Mouse (Mus musculus): Measurements from ENCODE around the gene Gm17409. TPM values are rescaled to one million over a fixed set of nuclear protein-coding genes. Genes with fewer than 3 reads are reported as not detected.

Gm17409 gene
- polyA plus RNA-seq (2017; shearing (Covaris generic)), result not detected

- no peak for ATAC-seq
Measured at GRCm38 (mm10) chr2:58469816-58470215, at the start of gene Gm17409. Gm17409 (plus strand) TSS chr2:58470116.

DNA sequence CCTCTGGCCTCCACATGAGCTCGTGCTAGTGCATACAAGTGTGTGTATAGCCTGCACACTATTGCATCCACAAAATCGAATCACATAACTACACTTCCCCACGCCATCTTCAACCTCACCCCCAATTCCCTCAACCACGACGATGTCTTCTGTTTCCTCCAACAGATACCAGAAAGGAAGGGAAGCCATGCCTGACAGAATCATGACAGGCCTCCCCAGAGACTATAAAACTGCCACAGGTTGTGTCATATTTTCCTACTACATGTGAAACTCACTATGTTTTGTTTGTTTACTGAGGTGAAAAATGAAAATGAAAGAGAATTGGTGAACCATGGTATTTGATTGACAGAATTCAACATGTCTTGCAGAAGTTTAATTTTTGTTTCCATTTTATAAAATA is 46.6 kb upstream of the Gm17409 start:
- no peak for ATAC-seq

GRCm38 (mm10) chr2:58425436-58426004 is 44.4 kb upstream of the Gm17409 start:
- ATAC-seq, result no peak

DNA sequence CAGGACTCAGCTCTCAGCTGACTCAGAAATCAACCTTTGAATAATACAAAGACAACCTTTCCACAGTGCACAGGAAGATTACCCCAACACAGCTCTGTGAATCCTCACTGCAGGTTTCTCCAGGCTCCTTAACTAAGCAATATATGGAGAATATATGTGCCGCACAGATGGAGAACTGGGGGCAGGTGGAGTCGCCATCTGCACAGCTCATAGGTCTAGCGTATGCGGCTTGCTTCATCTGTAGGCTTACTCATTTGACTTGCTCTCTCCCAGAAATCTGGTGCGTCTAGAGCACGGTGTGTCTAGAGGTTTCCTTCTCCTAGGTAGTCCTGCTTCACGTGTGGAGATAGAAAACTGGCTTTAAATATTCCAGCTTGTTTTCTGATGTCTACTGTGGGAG is 37.7 kb upstream of the Gm17409 start:
- ATAC-seq, result no peak

DNA sequence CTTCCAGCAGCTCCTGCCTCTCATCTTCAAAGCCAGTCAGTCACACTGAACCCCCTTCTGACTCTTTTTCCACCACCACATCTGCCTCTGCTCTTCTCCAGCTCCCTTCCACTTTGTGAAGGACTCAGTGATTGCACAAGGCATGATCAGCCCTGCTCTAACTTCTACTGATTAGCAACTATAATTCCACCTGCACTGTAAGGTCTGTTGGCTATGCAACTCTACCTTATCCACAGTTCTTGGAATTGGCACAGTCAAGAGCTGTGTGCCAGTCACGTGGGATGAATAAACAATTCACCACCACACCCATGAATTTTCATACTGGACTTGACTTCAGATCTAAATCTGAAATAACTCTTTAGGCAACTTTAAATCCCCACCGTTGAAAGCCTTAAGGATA is 36.6 kb upstream of the Gm17409 start:
- no peak for ATAC-seq

DNA sequence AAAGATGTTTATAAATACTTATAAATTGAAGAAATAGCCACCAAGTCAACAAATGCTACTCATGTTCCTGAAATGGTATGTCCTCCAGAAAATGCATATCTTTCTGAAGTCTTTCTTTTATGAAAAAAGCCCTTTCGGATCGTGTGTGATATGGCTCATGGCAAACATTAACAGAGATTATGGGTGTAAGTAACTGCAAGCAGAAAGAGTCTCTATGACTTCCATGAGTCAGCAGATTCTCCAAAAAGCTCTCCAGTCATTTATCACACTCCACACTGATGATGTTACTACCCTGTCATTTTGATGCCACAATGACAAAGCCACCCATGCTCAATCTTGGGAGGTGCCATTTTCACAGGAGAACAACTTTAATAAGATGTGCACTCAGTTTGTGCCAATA is 35.5 kb upstream of the Gm17409 start:
- no peak for ATAC-seq

GRCm38 (mm10) chr2:58435507-58435906 is 34.4 kb upstream of the Gm17409 start:
- ATAC-seq, result no peak

DNA sequence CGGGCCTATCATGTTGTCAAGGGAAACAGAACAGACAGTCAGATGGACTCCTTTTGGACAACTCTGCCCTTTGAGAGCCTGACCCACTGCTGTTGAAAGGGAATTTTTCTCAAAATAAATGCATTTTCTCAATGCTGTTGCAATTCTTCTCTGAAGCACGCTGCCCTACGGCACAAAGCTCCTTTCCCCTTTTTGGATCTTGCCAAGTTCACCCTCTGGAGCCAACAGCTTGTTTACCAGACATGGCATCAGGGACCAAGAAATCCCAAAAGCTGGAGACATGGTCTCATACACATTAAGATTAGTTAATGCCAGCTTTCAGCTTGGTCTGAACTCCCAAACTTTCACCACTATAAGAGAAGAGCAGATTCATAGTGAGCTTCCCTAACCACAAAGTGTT is 33.0 kb upstream of the Gm17409 start:
- ATAC-seq, result no peak

GRCm38 (mm10) chr2:58443163-58443562 is 26.8 kb upstream of the Gm17409 start:
- ATAC-seq, result no peak

GRCm38 (mm10) chr2:58447001-58447400 is 22.9 kb upstream of the Gm17409 start:
- no peak for ATAC-seq

DNA sequence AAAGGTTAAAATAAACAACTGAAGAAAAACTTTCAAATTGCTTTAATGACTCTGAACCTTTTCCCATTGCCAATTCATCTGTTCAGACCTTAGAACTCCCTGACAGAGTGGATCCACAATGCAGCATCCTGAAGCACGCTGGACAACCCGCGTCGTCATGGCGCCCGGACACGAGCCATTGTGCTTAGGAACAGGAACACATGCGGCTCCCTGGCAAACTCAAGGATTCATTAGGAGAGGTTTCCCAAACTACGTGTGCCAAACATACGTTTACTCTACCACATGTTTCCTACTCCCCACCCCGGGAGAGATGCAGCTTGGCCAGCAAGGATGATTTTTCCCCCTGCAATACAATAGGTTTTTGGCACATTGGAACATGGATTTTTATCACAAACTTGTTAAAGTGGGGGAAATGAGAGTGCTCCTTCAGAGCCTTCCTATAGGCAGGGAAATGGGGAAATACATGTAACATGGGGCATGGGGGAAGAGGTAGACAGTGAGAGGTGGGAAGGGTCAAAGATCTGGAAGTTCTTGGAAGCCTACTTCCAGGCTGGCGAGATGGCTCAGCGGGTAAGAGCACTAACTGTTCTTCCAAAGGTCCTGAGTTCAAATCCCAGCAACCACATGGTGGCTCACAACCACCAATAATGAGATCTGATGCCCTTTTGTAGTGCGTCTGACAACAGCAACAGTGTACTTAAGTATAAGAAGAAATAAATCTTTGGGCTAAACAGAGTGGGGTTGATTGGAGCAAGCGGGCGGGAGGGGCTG is 15.6 kb upstream of the Gm17409 start:
- ATAC-seq, result no peak

GRCm38 (mm10) chr2:58456843-58457487 is 13.0 kb upstream of the Gm17409 start:
- ATAC-seq, result no peak

DNA sequence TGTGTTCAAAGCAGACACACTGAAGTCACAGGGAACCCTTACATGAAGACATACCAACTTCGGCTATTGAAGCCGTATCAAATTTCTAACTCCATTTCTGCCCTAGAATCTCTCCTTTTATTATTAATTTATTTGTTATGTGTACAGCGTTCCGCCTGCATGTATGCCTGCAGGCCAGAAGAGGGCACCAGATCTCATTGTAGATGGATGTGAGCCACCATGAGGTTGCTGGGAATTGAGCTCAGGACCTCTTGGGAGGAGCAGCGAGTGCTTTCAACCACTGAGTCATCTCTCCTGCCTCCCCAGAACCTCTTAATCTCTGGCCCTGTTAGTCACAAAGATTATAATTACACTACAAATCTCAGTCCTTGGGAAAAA is 12.4 kb upstream of the Gm17409 start:
- no peak for ATAC-seq

DNA sequence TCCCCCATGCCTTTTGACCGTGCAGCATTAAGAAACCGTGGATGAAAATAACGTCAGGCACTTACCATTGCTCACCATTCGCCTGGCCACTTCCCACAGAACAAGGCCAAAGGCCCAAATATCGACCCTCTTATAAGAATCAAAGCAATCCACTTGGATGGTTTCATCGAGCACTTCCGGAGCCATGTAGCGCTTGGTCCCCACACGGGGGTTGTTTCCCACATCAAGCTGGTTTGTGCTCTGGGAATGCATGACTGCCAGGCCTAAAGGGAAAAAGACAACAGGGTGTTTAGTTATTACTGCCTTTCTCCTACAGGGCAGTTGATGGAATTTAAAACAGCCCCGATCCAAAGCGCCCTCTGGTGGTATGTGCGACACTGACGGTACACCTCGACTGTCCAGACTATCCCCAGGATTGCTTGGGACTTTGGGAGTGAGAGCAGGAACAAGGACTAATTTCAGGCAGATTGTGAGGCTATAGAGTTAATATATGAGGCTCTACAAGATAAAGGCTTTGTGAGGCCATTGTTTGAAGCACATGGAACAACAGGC is 11.0 kb upstream of the Gm17409 start:
- no peak for ATAC-seq

GRCm38 (mm10) chr2:58470290-58470689 is 374 bp downstream of the Gm17409 start:
- ATAC-seq, result no peak

DNA sequence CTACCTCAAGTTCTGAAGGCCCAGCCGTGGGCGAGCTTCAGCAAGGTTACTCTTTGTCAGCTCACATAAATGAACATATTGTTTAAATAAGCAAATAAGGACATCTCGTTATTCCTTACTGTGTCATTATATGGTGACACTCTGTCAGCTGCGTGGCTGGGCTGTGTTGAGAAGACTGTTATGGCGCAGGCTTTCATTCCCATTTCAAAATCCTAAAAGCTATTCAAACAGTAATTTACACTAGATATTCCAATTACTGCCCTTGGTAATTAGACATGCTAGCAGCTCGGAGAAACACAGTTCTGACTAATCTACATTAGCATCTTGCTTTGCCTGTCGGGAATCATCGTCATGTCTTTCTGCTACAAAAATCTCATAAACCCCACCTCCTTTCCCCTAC is 5.7 kb downstream of the Gm17409 start:
- ATAC-seq, result no peak

GRCm38 (mm10) chr2:58476956-58477715 is 7.2 kb downstream of the Gm17409 start:
- no peak for ATAC-seq

DNA sequence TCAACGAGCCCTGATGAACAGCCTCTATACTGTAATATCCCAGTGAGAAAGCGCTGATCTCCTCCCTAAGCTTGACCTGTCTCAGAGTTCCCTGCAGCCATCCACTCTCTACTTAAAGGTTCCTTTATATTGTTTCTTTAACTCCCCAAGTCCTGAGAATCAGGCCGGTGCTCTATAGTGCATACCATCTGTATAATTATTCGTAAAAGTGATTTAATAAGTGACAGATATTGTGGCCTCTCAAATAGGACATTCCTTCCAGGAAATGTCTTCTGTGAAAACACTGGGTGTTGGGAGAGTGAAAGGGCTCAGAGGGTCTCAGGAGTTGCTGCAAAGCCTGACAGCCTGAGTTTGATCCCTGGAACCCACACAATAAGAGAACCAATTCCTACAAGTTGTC is 8.2 kb downstream of the Gm17409 start:
- no peak for ATAC-seq

DNA sequence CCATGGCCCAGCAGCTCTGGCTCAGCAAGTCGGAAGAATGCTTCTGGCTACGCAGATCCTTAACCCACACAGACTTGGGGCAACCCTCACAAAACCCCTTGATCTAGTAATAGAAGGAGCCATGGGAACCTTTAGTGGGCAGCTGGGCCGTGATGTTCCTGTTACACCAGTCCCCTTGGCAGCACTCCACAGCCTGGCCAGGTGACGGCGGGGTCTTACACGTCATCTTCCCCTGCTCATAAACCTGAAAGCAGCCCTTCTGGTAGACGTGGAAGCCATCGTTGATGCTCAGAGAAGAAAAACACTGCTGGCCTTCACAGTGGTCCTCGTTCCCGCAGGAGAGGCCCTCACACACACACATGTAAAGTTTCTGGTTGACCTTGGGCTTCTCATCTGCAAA is 9.6 kb downstream of the Gm17409 start:
- no peak for ATAC-seq

DNA sequence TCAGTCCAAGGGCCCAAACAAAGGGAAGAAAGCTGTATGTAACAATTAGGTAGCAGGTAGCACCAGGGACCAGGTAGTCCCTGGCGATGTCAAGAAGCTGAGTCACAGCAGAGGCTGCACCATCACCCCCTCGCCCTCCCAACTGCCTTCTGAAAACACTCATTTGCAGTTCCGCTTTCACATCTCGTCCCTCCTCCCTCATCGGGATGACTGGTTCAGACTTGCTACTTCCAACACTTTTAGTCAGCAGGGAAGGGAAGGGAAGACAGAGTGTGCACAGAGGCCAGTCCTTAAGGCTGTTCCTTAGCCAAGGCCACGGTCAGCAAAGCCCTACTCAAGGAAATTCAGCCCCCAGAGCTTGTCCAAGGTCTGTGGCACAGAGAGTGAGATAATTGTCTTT is 10.8 kb downstream of the Gm17409 start:
- ATAC-seq, result no peak

DNA sequence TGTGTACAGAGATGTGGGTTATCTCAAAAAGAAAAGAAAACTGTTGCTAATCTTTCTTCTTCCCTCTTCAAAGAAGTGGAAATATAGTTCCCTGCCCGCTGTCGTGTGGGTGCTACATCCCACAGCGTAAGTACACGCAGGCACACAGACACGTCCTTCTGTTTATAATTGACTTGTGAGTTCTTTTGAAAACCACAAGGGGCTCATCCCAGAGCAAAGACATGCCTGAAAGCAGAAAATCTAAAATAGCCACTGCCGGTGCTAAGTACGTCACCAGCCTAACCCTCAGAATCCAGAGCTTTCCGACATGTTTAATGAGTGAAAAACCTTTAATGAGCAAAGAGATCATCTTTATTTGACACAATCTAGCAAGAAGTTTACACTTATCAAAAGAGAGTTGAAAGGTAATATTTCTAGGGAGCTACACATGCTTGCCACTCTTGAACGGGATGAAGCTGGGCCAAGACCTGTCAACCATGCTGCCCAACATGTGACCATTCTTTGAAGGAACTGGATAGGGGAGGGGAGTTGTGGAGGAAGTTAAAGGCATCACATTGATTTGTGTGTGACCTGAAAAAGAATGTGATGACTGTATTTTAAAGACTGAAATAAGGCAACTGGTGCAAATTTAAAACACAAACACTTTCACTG is 11.7 kb downstream of the Gm17409 start:
- no peak for ATAC-seq

- ATAC-seq, result no peak
Measured at GRCm38 (mm10) chr2:58484284-58484965, 14.5 kb downstream of the Gm17409 start.

Data from activated CD4-positive, CD25-positive, alpha-beta regulatory T cell, adult 4 months (primary cell).